Mouse (Mus musculus): ENCODE results near the gene Hoxb8.

Hoxb8 gene

DNA sequence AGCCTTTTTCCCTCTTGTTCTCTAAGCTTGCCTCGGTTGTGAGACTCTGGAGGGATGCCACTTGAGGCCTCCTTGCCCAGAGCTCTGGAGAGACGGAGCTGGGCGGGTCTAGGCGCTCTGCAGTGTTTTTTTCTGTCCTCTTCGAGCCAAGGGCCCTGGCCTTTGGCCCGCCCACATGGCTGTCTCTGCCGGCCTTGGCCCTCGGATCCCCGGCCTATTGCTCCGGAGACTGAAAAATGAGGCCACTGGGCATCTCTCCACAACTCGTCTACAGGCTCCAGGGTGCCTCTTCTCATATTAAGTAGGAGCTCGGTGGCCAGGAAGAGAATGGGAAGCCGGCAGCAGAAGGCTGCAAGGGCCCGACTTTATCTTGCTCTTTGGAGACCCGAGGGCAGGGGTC is 20.1 kb downstream of the Hoxb8 start:
- no peak for DNase-seq

GRCm38 (mm10) chr11:96302381-96303150 is 20.9 kb downstream of the Hoxb8 start:
- no peak for DNase-seq

GRCm38 (mm10) chr11:96303151-96304099 is 21.7 kb downstream of the Hoxb8 start, which contains the start of gene Hoxb5:
Gene Hoxb5 (plus strand): TSS chr11:96303336.
- DNase-seq = no peak

- no peak for DNase-seq
Observed at GRCm38 (mm10) chr11:96304381-96305195, 22.9 kb downstream of the Hoxb8 start.

DNA sequence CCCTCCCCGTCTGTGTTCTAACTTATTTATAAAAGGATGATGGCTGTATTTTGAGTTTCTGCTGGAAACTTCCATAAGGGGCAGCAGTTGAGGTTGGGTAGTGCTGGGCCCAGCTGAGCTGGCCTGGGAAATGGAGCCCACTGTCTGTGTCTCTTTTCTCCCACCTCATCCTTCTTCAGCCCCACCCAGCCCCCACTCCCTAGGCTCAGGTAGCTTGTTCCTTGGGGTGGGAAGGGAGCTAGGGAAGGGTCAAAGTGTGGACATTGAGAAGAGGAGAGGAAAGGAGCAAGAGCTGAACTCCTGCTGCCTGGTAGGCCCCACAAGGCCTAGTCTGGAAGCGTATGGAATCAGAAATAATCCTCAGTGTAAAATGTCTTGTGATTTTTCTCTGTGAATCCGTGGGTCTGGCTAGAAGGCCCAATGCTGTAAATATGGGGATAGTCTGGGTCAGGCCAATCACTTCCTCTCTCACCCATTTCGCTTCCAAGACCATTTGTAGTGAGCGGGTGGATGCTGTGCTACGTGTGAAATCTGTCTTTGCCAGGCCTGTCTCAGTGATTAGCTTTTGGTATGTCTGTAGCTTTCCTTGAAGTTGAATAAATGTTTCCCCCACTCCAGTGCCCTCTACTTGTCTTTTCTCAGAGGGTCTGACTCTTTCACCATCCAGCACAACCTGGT is 23.9 kb downstream of the Hoxb8 start:
- DNase-seq = no peak

- no peak for DNase-seq
Observed at GRCm38 (mm10) chr11:96306183-96306907, 24.6 kb downstream of the Hoxb8 start.

DNA sequence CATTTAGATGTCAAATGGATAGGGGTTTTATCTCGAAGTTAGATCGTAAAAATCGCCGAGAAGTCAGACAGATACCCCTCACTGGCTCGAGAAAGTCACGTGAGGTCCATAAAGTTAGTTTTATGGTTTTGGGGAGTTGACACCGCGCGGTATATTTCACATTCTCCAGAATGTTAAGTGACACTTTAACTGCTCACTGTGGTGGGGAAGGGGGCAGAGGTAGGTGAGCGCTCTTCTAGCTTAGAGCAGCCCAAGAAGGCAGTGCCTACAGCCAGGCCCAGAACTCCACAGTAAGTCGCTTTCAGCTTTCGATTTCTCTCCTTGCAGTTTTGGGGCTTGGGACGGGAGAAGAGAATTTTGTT is 25.2 kb downstream of the Hoxb8 start:
- no peak for DNase-seq

DNA sequence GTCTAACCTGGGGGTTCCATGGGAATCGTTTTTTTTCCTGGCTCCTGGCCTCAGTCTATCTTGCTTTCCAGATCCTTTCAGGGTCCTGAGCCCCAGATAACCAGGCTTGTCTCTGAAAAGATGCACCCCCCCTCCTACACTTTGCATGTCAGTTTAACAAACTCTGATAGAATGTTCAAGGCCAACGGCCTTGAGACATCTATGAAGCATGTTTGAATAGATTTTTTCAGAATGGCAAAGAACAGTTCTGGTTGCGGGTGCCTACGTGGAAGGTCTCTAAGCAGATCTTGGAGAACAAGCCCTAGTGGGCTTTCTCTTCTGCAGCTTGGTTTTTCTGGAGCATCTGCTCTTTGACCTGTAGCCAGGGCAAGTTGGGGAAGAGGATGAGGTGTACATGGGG is 27.1 kb downstream of the Hoxb8 start:
- DNase-seq = no peak

- DNase-seq = no peak
Observed at GRCm38 (mm10) chr11:96309288-96309687, 27.6 kb downstream of the Hoxb8 start.

DNA sequence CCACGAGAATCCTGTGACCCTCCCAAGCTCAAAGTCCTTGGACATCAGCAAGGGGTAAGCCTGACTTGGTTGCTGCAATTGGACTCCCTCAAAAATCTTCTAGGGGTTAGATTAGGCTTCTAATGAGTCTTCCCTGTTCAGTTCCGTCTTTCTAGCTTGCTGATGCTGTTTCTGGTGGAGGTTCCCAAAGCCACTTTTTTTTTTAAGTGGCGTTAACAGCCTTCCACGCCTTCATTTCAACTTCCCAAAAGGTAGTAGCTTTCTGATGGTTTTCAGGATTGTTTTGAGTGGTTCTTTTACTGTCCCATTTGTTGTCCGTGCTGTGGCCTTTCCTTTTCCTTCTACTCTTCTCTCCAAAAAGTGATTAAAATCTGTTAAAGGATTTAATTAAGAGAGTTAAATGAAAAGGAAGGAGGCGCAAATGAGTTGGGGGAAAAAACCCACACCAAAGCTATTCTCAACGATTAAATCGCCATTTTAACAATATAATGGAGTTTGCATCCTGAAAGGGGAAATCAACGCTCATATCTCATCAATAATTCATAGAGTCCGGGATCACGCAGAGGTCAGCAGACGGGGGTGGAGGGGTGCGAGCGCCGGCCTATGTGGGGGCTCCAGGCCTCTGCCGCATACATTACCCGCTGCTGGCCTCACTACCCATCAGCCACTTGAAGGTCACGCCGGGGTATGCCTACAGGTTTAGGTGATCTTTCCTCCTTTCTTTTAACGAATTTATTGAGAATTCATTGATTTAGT is 28.7 kb downstream of the Hoxb8 start:
- no peak for DNase-seq

GRCm38 (mm10) chr11:96311097-96311496 is 29.4 kb downstream of the Hoxb8 start:
- no peak for DNase-seq

- no peak for DNase-seq
Observed at GRCm38 (mm10) chr11:96311520-96312417, 30.1 kb downstream of the Hoxb8 start.

DNA sequence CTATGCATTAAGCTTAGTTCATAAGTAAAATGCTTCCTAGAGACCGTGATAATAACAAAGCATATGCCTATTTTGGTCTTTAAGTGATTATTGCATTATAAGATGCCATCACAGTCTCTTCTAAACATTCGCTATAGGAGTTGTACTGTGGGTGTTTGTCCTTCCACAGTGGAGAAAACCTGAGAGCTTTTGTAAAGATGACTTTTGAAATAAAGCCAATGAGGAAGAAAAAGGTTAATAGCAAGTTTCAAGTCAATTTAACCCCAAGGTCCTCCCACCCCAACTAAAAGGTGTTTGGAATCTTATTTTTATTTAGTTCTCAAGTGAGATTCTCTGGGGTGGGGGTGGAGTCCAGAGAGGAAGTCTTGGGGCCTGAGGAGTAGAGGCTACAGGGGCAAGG is 31.4 kb downstream of the Hoxb8 start:
- DNase-seq = no peak

DNA sequence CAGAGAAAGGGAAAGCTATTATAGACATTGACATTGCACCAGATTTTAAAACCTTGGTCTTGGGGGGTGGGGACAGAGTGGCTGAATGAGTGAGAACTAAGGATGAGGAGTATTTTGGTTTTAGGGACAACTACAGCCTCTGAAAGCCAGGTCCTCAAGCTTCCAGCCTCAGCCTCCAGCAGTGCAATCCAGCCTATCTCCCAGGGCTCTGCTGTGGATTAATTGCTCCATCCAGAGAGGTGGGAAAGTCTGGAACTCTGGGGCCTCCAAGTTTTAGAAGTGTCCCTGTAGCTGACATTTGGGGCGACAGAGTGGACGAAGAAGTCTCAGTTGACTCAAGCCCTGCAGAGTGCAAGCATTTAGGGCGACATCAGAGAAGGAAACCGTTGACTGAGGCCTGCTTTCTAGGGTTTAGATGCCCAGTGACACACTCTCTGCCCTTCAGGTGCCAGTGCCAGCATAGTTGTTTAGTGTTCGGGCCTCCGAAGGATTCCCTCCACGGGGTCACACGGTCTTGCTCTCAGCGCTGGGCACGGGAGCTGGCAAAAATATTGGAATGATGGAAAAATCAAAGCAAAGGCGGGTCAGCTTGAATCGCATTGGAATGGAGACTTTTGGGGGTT is 32.2 kb downstream of the Hoxb8 start:
- DNase-seq = no peak

- no peak for DNase-seq
Observed at GRCm38 (mm10) chr11:96314671-96315343, 33.1 kb downstream of the Hoxb8 start.

DNA sequence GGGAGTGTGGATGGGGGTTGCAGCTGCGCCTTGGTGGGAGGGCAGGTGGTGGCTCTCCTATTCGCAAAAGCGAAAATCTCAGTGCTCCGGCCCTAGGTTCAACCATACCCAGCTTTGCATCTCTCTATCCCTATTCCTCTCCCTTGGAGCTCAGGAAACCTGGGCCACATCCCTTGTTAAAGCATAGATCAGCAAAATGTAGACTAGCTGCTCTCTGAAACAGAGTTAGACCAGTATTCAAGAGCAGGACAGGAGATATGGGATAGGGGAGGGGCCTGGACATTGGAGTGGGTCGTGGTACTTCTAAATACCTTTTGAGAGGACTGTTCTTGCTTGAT is 33.6 kb downstream of the Hoxb8 start:
- no peak for DNase-seq

DNA sequence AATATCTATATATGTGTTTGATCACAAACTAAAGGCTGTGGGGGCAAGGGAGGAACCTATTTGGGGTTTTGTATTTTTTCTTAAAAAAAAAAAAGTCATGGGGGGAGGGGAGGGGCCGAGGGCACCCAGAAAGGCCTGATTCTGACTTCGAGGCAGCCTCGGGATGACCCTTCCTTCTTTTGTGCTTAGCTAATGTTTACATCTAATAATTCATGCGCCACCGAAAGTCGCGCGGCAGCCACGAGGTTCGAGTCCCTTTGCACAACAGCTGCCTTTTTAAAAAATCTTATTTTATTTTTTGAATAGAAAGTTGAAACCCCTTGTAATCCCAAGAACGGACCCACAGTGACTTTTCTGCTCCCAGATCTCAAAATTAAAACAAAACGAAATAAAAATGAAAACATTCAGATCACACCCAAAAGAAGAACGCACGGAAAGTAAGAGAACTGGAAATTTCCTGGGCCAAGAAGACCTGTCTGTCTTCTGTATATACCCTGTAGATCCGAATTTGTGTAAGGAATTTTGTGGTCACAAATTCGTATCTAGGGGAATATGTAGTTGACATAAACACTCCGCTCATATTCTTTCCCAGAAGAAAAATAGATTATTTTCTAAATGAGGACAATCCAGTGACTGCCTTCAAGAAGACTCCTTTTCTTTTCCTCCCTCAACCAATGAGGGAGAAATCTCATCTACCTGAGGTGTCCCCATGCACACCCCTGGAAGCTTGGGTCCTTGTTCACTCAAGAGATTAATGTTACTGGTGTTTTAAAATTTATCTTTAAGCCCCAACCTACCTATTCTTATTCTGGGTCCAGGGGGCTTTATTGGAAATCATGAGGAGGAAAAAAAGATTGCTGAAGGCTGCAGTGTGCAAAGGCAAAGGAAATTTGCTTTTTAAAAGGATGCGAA is 35.2 kb downstream of the Hoxb8 start:
- no peak for DNase-seq
